Mouse (Mus musculus) CH12.LX (cell line): ENCODE measurements at regions not wholly inside any gene's neighbourhood (a gene's known extent, or its start where the extent isn't known, plus 50 kb on each side); places are given as distances from the start of the nearest gene placed in this dataset.

ENCODE experiments used
- CHD2 ChIP-seq: IDR thresholded peaks from 2 replicates; pipeline ENCODE4 v1.6.1; 2011; ENCODE audit warnings: low read length, improper control_type of control experiment
- CTCF ChIP-seq, 2 experiments: IDR thresholded peaks in 1 of 2; conservative IDR thresholded peaks in 1 of 2; 2 replicates each; pipeline ENCODE4 v1.5.1; 2011 to 2012; ENCODE audit warnings: low read depth in 2 of 2, low read length in 2 of 2, improper control_type of control experiment in 1 of 2, inconsistent platforms in 1 of 2, mild to moderate bottlenecking in 1 of 2, moderate library complexity in 1 of 2
- E2F4 ChIP-seq: IDR thresholded peaks from 2 replicates; pipeline ENCODE4 v1.6.1; 2011; ENCODE audit warnings: low read depth, low read length, improper control_type of control experiment; ENCODE audit not compliant: insufficient replicate concordance
- KAT2A ChIP-seq: IDR thresholded peaks from 2 replicates; pipeline ENCODE4 v1.6.1; 2012; ENCODE audit warnings: low read length, improper control_type of control experiment, inconsistent platforms; ENCODE audit not compliant: insufficient replicate concordance
- NRF1 ChIP-seq: IDR thresholded peaks from 2 replicates; pipeline ENCODE4 v1.6.1; 2014; ENCODE audit warnings: low read depth, mild to moderate bottlenecking, inconsistent platforms, low read length, improper control_type of control experiment, moderate library complexity
- RAD21 ChIP-seq: IDR thresholded peaks from 2 replicates; pipeline ENCODE4 v1.6.1; 2011; ENCODE audit warnings: low read depth, mild to moderate bottlenecking, low read length, improper control_type of control experiment, moderate library complexity
- TBP ChIP-seq: conservative IDR thresholded peaks from 2 replicates; pipeline ENCODE4 v1.6.1; 2011; ENCODE audit warnings: low read depth, low read length, improper control_type of control experiment
- USF1 ChIP-seq: IDR thresholded peaks from 2 replicates; pipeline ENCODE4 v1.6.1; 2014; ENCODE audit warnings: low read depth, mild to moderate bottlenecking, inconsistent platforms, low read length, improper control_type of control experiment

DNA sequence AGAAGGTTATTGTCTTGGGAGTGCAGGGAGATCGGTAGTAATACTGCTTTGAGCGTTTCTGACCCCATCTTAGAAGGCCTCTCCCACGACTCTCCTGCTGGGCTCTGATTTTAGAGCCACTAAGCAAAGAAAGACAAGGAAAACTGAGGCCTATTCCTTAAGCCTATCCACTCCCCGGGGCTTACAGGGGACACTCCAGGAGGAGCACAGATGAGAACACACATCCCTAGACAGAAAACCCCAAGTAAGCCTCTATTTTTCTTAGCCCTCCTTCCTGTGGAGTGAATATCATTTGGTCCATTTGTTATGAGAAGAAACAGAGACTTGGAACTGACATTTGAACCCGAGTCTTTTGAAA is 67.7 kb upstream of the Ubash3b start:
- no peak for TF ChIP-seq KAT2A
- no peak for TF ChIP-seq CTCF (conservative IDR thresholded peaks at IDR 0.05 in 1 of 2, IDR thresholded peaks at IDR 0.05 in 1 of 2; ENCODE audit: low read depth in 2 of 2, low read length in 2 of 2)
- no peak for TF ChIP-seq CHD2
- no peak for TF ChIP-seq TBP
- no peak for TF ChIP-seq NRF1
- TF ChIP-seq RAD21 = no peak
- no peak for TF ChIP-seq USF1
- no peak for TF ChIP-seq E2F4
